ENCODE assay signal across 8 mouse cellular contexts in genomic region chr5:44224251-44224650, GRCm38 (mm10). TPM values are rescaled to one million over a fixed set of nuclear protein-coding genes. Genes with fewer than 3 reads are reported as not detected.
DNase-seq lines count a peak whose midpoint lies in the region; ATAC-seq lines count a peak whose summit lies in the region.

No protein-coding gene starts in this region.

- peak overlapping the region; percentile 78; the same call in 1 of the 2 replicates for H3K4me2 ChIP-seq in heart, embryonic 16.5 days (ENCODE audit: low read depth, low read length)

- H3K9me3 ChIP-seq in heart, embryonic 16.5 days (replicated peaks; ENCODE audit: control insufficient read depth, low read length) = no peaks in the 10 kb centered on the region

- H3K27ac ChIP-seq in heart, embryonic 16.5 days (ENCODE audit: low read length) = peak overlapping the region; percentile 42; the same call in 1 of the 2 replicates

- H3K4me3 ChIP-seq in heart, embryonic 16.5 days (ENCODE audit: low read length) = peak overlapping the region; percentile 16

- no peak for ATAC-seq in heart, embryonic 16.5 days (replicated peaks; ENCODE audit: extremely low read depth, insufficient read depth, low FRiP score)
- ATAC-seq in megakaryocyte progenitor cell, adult 5-6 weeks (replicated peaks; ENCODE audit: poor library complexity) = peak; percentile 37

- H3K4me1 ChIP-seq in heart, embryonic 16.5 days (ENCODE audit: control insufficient read depth, insufficient read depth, low read length) = peaks cover 27% of the 10 kb centered on the region

- 20% methylated on average over 6 of the region's 6 CpGs for WGBS in heart, embryonic 16.5 days

- peak; percentile 76 for DNase-seq in 3T3-L1 (ENCODE audit: low read depth, low spot score)
- DNase-seq in Muller cell, postnatal 12 days (ENCODE audit: inconsistent ontology term) = peak; percentile 33
- DNase-seq in embryo, embryonic 10.5 days (ENCODE audit: low spot score) = peak; percentile 73
- DNase-seq in kidney, postnatal 36 days = peak; percentile 44 to 56
- DNase-seq in spleen, postnatal 36 days (ENCODE audit: low spot score in 2 of 2) = peak; percentile 57 to 67
- no peak for DNase-seq in left cerebral cortex, adult 18-20 months (ENCODE audit: low spot score in 2 of 2)

- H3K9ac ChIP-seq in heart, embryonic 16.5 days (ENCODE audit: low read length) = peak overlapping the region; percentile 4; the same call in 1 of the 2 replicates

- H3K27me3 ChIP-seq in heart, embryonic 16.5 days (ENCODE audit: control insufficient read depth, insufficient read depth, low read length) = no peaks in the 10 kb centered on the region

- no peaks in the 10 kb centered on the region for H3K36me3 ChIP-seq in heart, embryonic 16.5 days (ENCODE audit: control insufficient read depth, insufficient read depth)

RNA-seq across cellular contexts. Expression of gene Tapt1, which starts 2.2 kb away (rescaled TPM):
- polyA plus RNA-seq in heart, embryonic 16.5 days (2015; fragmentation: Nextera tagmentation; extraction: Ambion mirVana) = 27.4 and 29.5 TPM in 2 replicates
- 60.7 and 72.6 TPM in 2 replicates for total RNA-seq in megakaryocyte progenitor cell, adult 5-6 weeks (2015)
- 68.6 and 75.2 TPM in 2 replicates for total RNA-seq in megakaryocyte progenitor cell, adult 5-6 weeks (2017)
- total RNA-seq in left cerebral cortex, adult 18-20 months (2021) = 10 to 100 TPM; 46.9 to 50.3 TPM

Comparison
In these comparisons a context has a peak if more than half of its experiments do, and no peak if none do; other contexts are left out.
1. DNase-seq: peak in 3T3-L1 (single experiment), Muller cell, postnatal 12 days (single experiment), embryo, embryonic 10.5 days (single experiment), kidney, postnatal 36 days (2 of 2) and spleen, postnatal 36 days (2 of 2); none in left cerebral cortex, adult 18-20 months (0 of 2).